Mouse (Mus musculus) CH12F3 (cell line): ENCODE measurements around the gene Ubash3b.

ENCODE experiments used
- in situ Hi-C: fragments of 300-500 bp; cut with MboI; formaldehyde crosslinking; loops from 2 replicates; pipeline ENCODE4 v1.14.3; 2020; ENCODE audit warnings: low sequenced_read_pairs

Gene Ubash3b

GRCm38 (mm10) chr9:41061446-41061845 lies 100.1 kb downstream of the Ubash3b start:
- in situ Hi-C loops, result no loop called here

- in situ Hi-C loops, result no loop called here
Measured at GRCm38 (mm10) chr9:41060617-41061016, 100.9 kb downstream of the Ubash3b start.

- in situ Hi-C loops, result no loop called here
Measured at GRCm38 (mm10) chr9:41058765-41059535, 102.5 kb downstream of the Ubash3b start.

GRCm38 (mm10) chr9:41054166-41054565 lies 107.3 kb downstream of the Ubash3b start:
- in situ Hi-C loops, result no loop called here

GRCm38 (mm10) chr9:41053478-41053877 lies 108.0 kb downstream of the Ubash3b start:
- in situ Hi-C loops, result no loop called here

GRCm38 (mm10) chr9:41051080-41051932 lies 110.2 kb downstream of the Ubash3b start:
- in situ Hi-C loops, result no loop called here

- in situ Hi-C loops, result no loop called here
Measured at GRCm38 (mm10) chr9:41050331-41051079, 111.0 kb downstream of the Ubash3b start.

GRCm38 (mm10) chr9:41049282-41049681 lies 112.2 kb downstream of the Ubash3b start:
- in situ Hi-C loops, result loop anchor here (5.0 kb wide), 1 partner anchor 128 kb away; no protein-coding TSS in a partner anchor

- in situ Hi-C loops, result loop anchor here (5.0 kb wide), 1 partner anchor 128 kb away; no protein-coding TSS in a partner anchor
Measured at GRCm38 (mm10) chr9:41048820-41049219, 112.7 kb downstream of the Ubash3b start.

GRCm38 (mm10) chr9:41048216-41048615 lies 113.3 kb downstream of the Ubash3b start:
- in situ Hi-C loops, result loop anchor here (5.0 kb wide), 1 partner anchor 129 kb away; no protein-coding TSS in a partner anchor

- in situ Hi-C loops, result loop anchor here (5.0 kb wide), 1 partner anchor 130 kb away; no protein-coding TSS in a partner anchor
Measured at GRCm38 (mm10) chr9:41047654-41048053, 113.8 kb downstream of the Ubash3b start.

GRCm38 (mm10) chr9:41044626-41045025 lies 116.9 kb downstream of the Ubash3b start:
- in situ Hi-C loops, result loop anchor here (5.0 kb wide), 1 partner anchor 133 kb away; no protein-coding TSS in a partner anchor

GRCm38 (mm10) chr9:41043641-41044040 lies 117.9 kb downstream of the Ubash3b start:
- in situ Hi-C loops, result no loop called here

GRCm38 (mm10) chr9:41041404-41041803 lies 120.1 kb downstream of the Ubash3b start:
- in situ Hi-C loops, result no loop called here

GRCm38 (mm10) chr9:41038150-41038664 lies 123.3 kb downstream of the Ubash3b start:
- in situ Hi-C loops, result no loop called here

- in situ Hi-C loops, result no loop called here
Measured at GRCm38 (mm10) chr9:41031590-41032489, 129.7 kb downstream of the Ubash3b start.

GRCm38 (mm10) chr9:41029827-41030226 lies 131.7 kb downstream of the Ubash3b start:
- in situ Hi-C loops, result no loop called here

GRCm38 (mm10) chr9:41028470-41028869 lies 133.0 kb downstream of the Ubash3b start:
- in situ Hi-C loops, result no loop called here

GRCm38 (mm10) chr9:41021690-41022089 lies 139.8 kb downstream of the Ubash3b start:
- in situ Hi-C loops, result no loop called here

- in situ Hi-C loops, result no loop called here
Measured at GRCm38 (mm10) chr9:41020486-41020885, 141.0 kb downstream of the Ubash3b start.
